Mouse (Mus musculus) hindbrain, postnatal 0 days (tissue): Measurements from ENCODE around the gene Bbox1. TPM values are rescaled to one million over a fixed set of nuclear protein-coding genes. Genes with fewer than 3 reads are reported as not detected.

Source experiments
- ATAC-seq: fragments of 200-750 bp; cut with Nextera tagmentation; 2 replicates; pipeline ENCODE4 v1.8.0; 2017; ENCODE audit warnings: mild to moderate bottlenecking, moderate TSS enrichment, moderate library complexity
- DNase-seq: peaks from one replicate; pipeline ENCODE4 v3.0.0-alpha.2; 2015; ENCODE audit warnings: low spot score
- H3K27ac ChIP-seq: fragments of 300-500 bp; sonication (generic); 2 replicates; pipeline ENCODE4 v1.5.1; 2014; ENCODE audit warnings: mild to moderate bottlenecking
- H3K27me3 ChIP-seq: fragments of 300-500 bp; sonication (generic); 2 replicates; pipeline ENCODE4 v1.6.1; 2014; ENCODE audit warnings: low read length, mixed read lengths; ENCODE audit not compliant: insufficient read depth
- H3K36me3 ChIP-seq: fragments of 300-500 bp; sonication (generic); 2 replicates; pipeline ENCODE4 v1.6.1; 2014; ENCODE audit warnings: low read length, mixed read lengths; ENCODE audit not compliant: insufficient read depth
- H3K4me1 ChIP-seq: fragments of 300-500 bp; sonication (generic); 2 replicates; pipeline ENCODE4 v1.6.1; 2014; ENCODE audit warnings: antibody characterized with exemption, low read length, mixed read lengths; ENCODE audit not compliant: insufficient read depth
- H3K4me2 ChIP-seq: fragments of 300-500 bp; sonication (generic); 2 replicates; pipeline ENCODE4 v1.6.1; 2014; ENCODE audit warnings: low read depth, mild to moderate bottlenecking, low read length, moderate library complexity, mixed read lengths
- H3K4me3 ChIP-seq: fragments of 300-500 bp; sonication (generic); 2 replicates; pipeline ENCODE4 v1.5.1; 2014; ENCODE audit warnings: low read length
- H3K9ac ChIP-seq: fragments of 300-500 bp; sonication (generic); replicated peaks from 2 replicates; pipeline ENCODE4 v1.6.1; 2014; ENCODE audit warnings: mild to moderate bottlenecking, low read length, moderate library complexity, mixed read lengths
- H3K9me3 ChIP-seq: fragments of 300-500 bp; sonication (generic); 2 replicates; pipeline ENCODE4 v1.6.1; 2016; ENCODE audit warnings: low read length, mixed read lengths
- CTCF ChIP-seq: IDR thresholded peaks from 2 replicates; pipeline ENCODE4 v1.5.1; 2016; ENCODE audit warnings: antibody characterized with exemption, control low read depth, low read depth
- whole genome bisulfite sequencing: fragments of 180-500 bp; shearing (Covaris S2); extraction: QIAGEN DNeasy Blood & Tissue Kit; methylation state at CpG from one replicate; pipeline ENCODE4 v1.1.7; 2014; 5-methylcytosine and 5-hydroxymethylcytosine counted together
- polyA plus RNA-seq: library from polyadenylated mRNA; unstranded; fragments of >200 nt; fragmentation: Nextera tagmentation; extraction: Ambion mirVana; gene quantifications from 2 replicates; pipeline ENCODE4 v1.2.1, GENCODE M21; 2015
- total RNA-seq: library from RNA; depleted of rRNA; stranded (reverse); fragments of >200 nt; gene quantifications from 2 replicates; pipeline ENCODE4 v1.2.3, GENCODE M21; 2014

Gene Bbox1
- total and polyA plus RNA-seq, 2 experiments from 2014 or later = 1.4 to 3.9 TPM

DNA sequence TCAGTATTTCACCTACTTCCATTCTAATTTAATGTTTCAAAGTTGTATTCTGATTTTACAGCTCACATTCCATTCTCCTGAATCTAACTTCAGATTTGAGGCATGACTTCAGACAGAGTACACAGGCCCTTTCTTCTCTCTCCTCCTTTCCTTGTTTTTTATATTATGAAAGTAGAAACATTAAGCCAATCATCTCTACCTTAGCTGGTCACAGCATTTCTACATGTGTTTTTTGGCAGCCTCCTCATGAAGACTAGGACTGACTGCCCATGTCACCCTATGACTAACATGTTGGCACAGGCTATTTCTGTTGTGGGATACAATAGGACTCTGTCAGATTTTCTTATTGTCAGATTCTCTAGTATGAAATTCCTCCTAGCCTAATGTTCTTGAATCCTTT is 14.6 kb upstream of the Bbox1 start:
- TF ChIP-seq CTCF = no peak
- Histone ChIP-seq H3K9me3 (no peaks in the 10 kb centered on the region), H3K4me3 (no peak overlapping the region), H3K27me3 (no peaks in the 10 kb centered on the region), H3K36me3 (no peaks in the 10 kb centered on the region), H3K27ac (no peak overlapping the region), H3K4me2 (no peak overlapping the region), H3K9ac (no peak overlapping the region), H3K4me1 (no peaks in the 10 kb centered on the region)
- ATAC-seq (no peak), DNase-seq (no peak)

DNA sequence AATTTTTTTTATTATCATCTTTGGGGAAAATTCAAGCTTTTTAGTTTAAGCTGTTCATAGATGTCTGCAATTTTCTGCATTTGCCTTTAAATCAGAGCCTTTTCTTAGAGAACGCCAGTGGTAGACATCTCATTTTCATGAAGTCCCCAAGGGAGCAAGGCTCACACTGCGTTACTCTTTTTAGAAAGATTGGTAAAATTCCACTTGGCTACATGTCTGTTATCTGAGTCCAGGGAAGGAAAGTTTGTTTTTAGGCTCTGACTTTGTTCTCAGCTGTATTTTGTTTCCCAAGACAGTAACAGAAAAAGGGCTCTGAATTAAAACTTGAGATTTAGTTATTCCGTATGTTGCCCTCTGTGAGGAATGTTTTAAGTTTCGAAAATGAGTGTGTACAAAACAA is 5.6 kb upstream of the Bbox1 start:
- Histone ChIP-seq H3K9me3 (no peaks in the 10 kb centered on the region), H3K4me3 (no peak overlapping the region), H3K9ac (no peak overlapping the region), H3K27ac (no peak overlapping the region), H3K36me3 (no peaks in the 10 kb centered on the region), H3K4me2 (no peak overlapping the region), H3K27me3 (no peaks in the 10 kb centered on the region), H3K4me1 (no peaks in the 10 kb centered on the region)
- ATAC-seq (no peak), DNase-seq (no peak)
- WGBS = 69% methylated on average over 4 of the region's 4 CpGs
- no peak for TF ChIP-seq CTCF

DNA sequence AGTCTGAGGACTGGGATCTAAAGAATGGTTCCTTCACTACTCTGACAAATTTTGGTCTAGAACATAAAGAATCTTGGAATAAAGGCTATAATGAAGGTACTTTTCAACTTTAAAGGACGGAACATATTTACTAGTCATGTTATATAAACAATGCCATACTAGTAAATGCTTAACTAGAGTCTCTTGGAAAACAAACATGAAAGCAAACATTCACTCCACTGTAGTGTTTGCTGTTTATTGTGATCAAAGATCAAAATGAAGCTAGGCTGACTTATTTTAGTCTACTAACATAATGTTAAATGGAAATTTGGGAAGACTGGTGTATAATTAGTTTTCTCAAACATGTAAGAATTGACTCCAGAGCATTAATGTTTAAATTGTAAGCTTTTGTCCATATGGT is 4.9 kb upstream of the Bbox1 start:
- ATAC-seq (no peak), DNase-seq (no peak)
- Histone ChIP-seq H3K9me3 (no peaks in the 10 kb centered on the region), H3K27me3 (no peaks in the 10 kb centered on the region), H3K36me3 (no peaks in the 10 kb centered on the region), H3K4me1 (no peaks in the 10 kb centered on the region), H3K4me2 (no peak overlapping the region), H3K4me3 (no peak overlapping the region), H3K27ac (no peak overlapping the region), H3K9ac (no peak overlapping the region)
- WGBS = 89% methylated on average over 1 of the region's 1 CpGs
- TF ChIP-seq CTCF = no peak

DNA sequence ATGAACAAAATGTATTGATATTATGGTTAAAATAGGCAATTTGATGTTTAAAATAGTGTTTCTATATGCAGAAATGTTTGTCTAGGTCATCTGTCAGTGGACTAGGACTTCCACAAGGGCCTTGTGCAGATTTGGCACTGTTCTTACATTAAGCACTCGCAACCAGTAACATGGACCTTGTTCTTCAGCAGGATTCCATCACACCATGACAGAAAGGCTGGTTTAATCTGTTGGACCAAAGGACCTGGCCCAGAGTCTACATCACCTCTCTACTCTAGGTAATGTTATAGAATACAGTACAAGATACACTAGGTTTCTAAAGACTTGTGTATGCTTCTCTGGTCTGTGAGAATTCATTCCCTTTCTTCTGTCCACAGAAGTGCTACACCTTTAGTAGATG is 4.4 kb upstream of the Bbox1 start:
- no peak for TF ChIP-seq CTCF
- Histone ChIP-seq H3K9ac (no peak overlapping the region), H3K27me3 (no peaks in the 10 kb centered on the region), H3K4me3 (no peak overlapping the region), H3K4me1 (no peaks in the 10 kb centered on the region), H3K4me2 (no peak overlapping the region), H3K36me3 (no peaks in the 10 kb centered on the region), H3K9me3 (no peaks in the 10 kb centered on the region), H3K27ac (no peak overlapping the region)
- WGBS = 92% methylated on average over 1 of the region's 1 CpGs
- ATAC-seq = no peak
- DNase-seq = no peak

DNA sequence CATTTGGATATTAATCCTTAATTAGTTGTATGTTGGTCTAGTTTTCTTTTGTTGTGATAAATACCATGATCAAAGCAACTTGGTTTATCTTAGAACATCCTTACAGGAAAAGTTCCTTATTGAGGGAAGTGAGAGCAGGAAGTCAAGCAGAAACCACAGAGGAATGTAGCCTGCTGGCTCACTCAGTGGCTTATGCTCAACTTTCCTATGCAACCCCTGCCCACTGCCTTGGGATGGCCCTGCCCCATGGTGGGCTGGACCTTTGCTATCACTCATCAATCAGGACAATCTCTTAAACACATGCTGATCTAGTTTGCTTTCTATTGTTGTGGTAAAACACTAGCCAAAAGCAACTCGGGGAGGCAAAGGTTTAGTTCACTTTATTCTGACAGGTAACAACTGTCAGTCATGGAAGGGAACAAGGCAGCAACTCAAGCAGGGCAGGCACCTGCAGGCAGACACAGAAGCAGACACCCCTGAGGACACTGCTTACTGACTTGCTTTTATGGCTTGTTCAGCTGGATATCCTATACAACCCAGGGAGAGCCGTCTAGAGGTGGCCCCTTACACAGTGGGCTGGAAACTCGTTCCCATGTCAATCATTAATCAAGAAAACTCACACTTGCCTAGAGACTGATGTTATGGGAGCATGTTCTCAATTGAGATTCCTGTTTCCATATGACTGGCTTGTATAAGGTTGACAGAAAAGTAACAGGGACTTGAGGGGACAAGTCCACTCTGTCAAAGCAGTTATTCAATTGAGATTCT is 1.9 kb upstream of the Bbox1 start:
- no peak for ATAC-seq
- WGBS = 15% methylated on average over 3 of the region's 3 CpGs
- DNase-seq = no peak

DNA sequence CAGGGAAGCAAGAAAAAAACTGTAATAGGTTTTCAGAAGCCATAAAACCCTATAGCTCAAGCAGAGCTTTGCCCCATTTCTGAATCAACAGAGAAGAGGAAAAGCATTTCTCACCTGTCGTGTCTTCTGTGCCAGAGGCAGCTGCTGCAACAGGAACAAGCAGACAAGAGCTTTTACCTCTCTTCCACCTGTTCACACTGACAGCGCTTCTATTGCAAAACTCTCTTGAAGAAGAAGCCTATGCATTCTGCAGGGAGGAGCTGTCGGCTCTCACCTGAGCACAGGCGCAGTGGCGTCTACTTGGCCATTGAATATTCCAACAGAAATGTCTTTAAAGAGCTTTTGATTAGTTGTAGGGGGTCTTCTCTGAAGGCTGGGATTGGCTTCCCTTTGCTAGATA is 286 bp downstream of the Bbox1 start:
- H3K36me3 ChIP-seq = no peaks in the 10 kb centered on the region
- no peak overlapping the region for H3K27ac ChIP-seq
- no peak overlapping the region for H3K4me2 ChIP-seq
- no peaks in the 10 kb centered on the region for H3K9me3 ChIP-seq
- no peak overlapping the region for H3K9ac ChIP-seq
- H3K4me3 ChIP-seq = no peak overlapping the region
- WGBS = 88% methylated on average over 5 of the region's 5 CpGs
- DNase-seq (no peak), ATAC-seq (no peak)
- TF ChIP-seq CTCF = no peak
- H3K27me3 ChIP-seq = no peaks in the 10 kb centered on the region
- H3K4me1 ChIP-seq = no peaks in the 10 kb centered on the region

More for the DNA sequence above, 1.9 kb upstream of the Bbox1 start:
- Histone ChIP-seq H3K4me2 (no peak overlapping the region), H3K27ac (no peak overlapping the region), H3K9me3 (no peaks in the 10 kb centered on the region), H3K27me3 (no peaks in the 10 kb centered on the region), H3K4me3 (no peak overlapping the region), H3K4me1 (no peaks in the 10 kb centered on the region), H3K9ac (no peak overlapping the region), H3K36me3 (no peaks in the 10 kb centered on the region)
- no peak for TF ChIP-seq CTCF

GRCm38 (mm10) chr2:110313305-110313824 is 995 bp downstream of the Bbox1 start:
- no peak for TF ChIP-seq CTCF
- H3K9me3 ChIP-seq = no peaks in the 10 kb centered on the region
- no peak overlapping the region for H3K4me3 ChIP-seq
- WGBS = 68% methylated on average over 2 of the region's 2 CpGs
- H3K4me2 ChIP-seq = no peak overlapping the region
- ATAC-seq (no peak), DNase-seq (no peak)
- H3K4me1 ChIP-seq = no peaks in the 10 kb centered on the region
- H3K36me3 ChIP-seq = no peaks in the 10 kb centered on the region
- H3K9ac ChIP-seq = no peak overlapping the region
- no peaks in the 10 kb centered on the region for H3K27me3 ChIP-seq
- H3K27ac ChIP-seq = no peak overlapping the region
